ENCODE assay signal across 19 mouse cellular contexts in genomic region chr9:48816678-48817398, GRCm38 (mm10). TPM values are rescaled to one million over a fixed set of nuclear protein-coding genes. Genes with fewer than 3 reads are reported as not detected.
DNase-seq lines count a peak whose midpoint lies in the region; ATAC-seq and TF ChIP-seq lines count a peak whose summit lies in the region.
"Had no signal": no experiment of that assay in that cellular context is flagged by ENCODE, and none has a peak within 500 bp of the region (broad histone marks: within the 10 kb centered on the region; RNA-seq: fewer than 3 reads in every experiment).

No protein-coding gene starts in this region.

- H3K27me3 ChIP-seq in forebrain, embryonic 10.5 days (ENCODE audit: poor library complexity, severe bottlenecking): peaks cover 5% of the 10 kb centered on the region; the same call in 1 of the 2 replicates
- H3K27me3 ChIP-seq in forebrain, embryonic 13.5 days: no peaks in the 10 kb centered on the region
- peaks cover 3% of the 10 kb centered on the region; the same call in 1 of the 2 replicates for H3K27me3 ChIP-seq in heart, embryonic 14.5 days (ENCODE audit: control insufficient read depth, insufficient read depth, low read length)
- H3K27me3 ChIP-seq in liver, postnatal 0 days (ENCODE audit: insufficient read depth, low read length): no peaks in the 10 kb centered on the region
- H3K27me3 ChIP-seq in liver, embryonic 12.5 days (replicated peaks): peaks cover 37% of the 10 kb centered on the region
- no peaks in the 10 kb centered on the region for H3K27me3 ChIP-seq in stomach, postnatal 0 days (ENCODE audit: control insufficient read depth, insufficient read depth, low read length)
- H3K27me3 ChIP-seq in midbrain, embryonic 10.5 days (ENCODE audit: low read depth, poor library complexity, severe bottlenecking): no peaks in the 10 kb centered on the region
- H3K27me3 ChIP-seq: neural tube, embryonic 13.5 days had no signal

- ATAC-seq in forebrain, embryonic 13.5 days: no peak
- ATAC-seq in heart, embryonic 14.5 days (ENCODE audit: insufficient number of reproducible peaks, insufficient read depth, low FRiP score, low read depth): no peak
- no peak for ATAC-seq in liver, postnatal 0 days
- no peak for ATAC-seq in liver, embryonic 12.5 days
- ATAC-seq in stomach, postnatal 0 days (ENCODE audit: low FRiP score, low TSS enrichment): peak; percentile 49
- ATAC-seq: activated CD4-positive, CD25-positive, alpha-beta regulatory T cell, adult 4 months; hindbrain, postnatal 0 days; intestine, postnatal 0 days had no signal

- H3K9ac ChIP-seq in forebrain, embryonic 13.5 days: no peak overlapping the region
- H3K9ac ChIP-seq in heart, embryonic 14.5 days (ENCODE audit: low read length): 0 out of 2 replicates have a peak overlapping the region, but pooled peaks have one; percentile 10
- no peak overlapping the region for H3K9ac ChIP-seq in liver, postnatal 0 days (replicated peaks)
- no peak overlapping the region for H3K9ac ChIP-seq in liver, embryonic 12.5 days
- no peak overlapping the region for H3K9ac ChIP-seq in stomach, postnatal 0 days (ENCODE audit: low read length)
- H3K9ac ChIP-seq: kidney, embryonic 15.5 days; lung, embryonic 15.5 days; neural tube, embryonic 13.5 days had no signal

- WGBS in forebrain, embryonic 10.5 days: 61% methylated on average over 10 of the region's 10 CpGs
- WGBS in forebrain, embryonic 13.5 days: 55% methylated on average over 10 of the region's 10 CpGs
- WGBS in heart, embryonic 14.5 days: 31% methylated on average over 10 of the region's 10 CpGs
- 22% methylated on average over 10 of the region's 10 CpGs for WGBS in liver, postnatal 0 days (ENCODE audit: insufficient replicate concordance)
- 14% methylated on average over 10 of the region's 10 CpGs for WGBS in liver, embryonic 12.5 days (ENCODE audit: insufficient replicate concordance)
- 43% methylated on average over 10 of the region's 10 CpGs for WGBS in stomach, postnatal 0 days
- 62% methylated on average over 10 of the region's 10 CpGs for WGBS in midbrain, embryonic 10.5 days

- no peak for TF ChIP-seq EP300 in liver, postnatal 0 days (IDR thresholded peaks at IDR 0.05; ENCODE audit: low read depth)
- TF ChIP-seq EP300 in stomach, postnatal 0 days (optimal IDR thresholded peaks at IDR 0.05): no peak

- no peak overlapping the region for H3K4me3 ChIP-seq in forebrain, embryonic 10.5 days
- no peak overlapping the region for H3K4me3 ChIP-seq in forebrain, embryonic 13.5 days
- H3K4me3 ChIP-seq in heart, embryonic 14.5 days (ENCODE audit: control insufficient read depth in 1 of 2, insufficient read depth in 1 of 2, low read depth in 1 of 2, low read length in 2 of 2): no peak overlapping the region
- H3K4me3 ChIP-seq in liver, postnatal 0 days (ENCODE audit: low read depth, low read length): no peak overlapping the region
- H3K4me3 ChIP-seq in liver, embryonic 12.5 days: no peak overlapping the region
- no peak overlapping the region for H3K4me3 ChIP-seq in stomach, postnatal 0 days (ENCODE audit: low read depth, low read length)
- no peak overlapping the region for H3K4me3 ChIP-seq in midbrain, embryonic 10.5 days
- H3K4me3 ChIP-seq: hindbrain, embryonic 10.5 days; kidney, embryonic 15.5 days; lung, embryonic 15.5 days; neural tube, embryonic 13.5 days had no signal

- peaks cover 35% of the 10 kb centered on the region for H3K36me3 ChIP-seq in forebrain, embryonic 10.5 days (replicated peaks)
- H3K36me3 ChIP-seq in forebrain, embryonic 13.5 days (ENCODE audit: poor library complexity, severe bottlenecking): no peaks in the 10 kb centered on the region
- H3K36me3 ChIP-seq in heart, embryonic 14.5 days (ENCODE audit: control insufficient read depth, insufficient read depth, low read length): no peaks in the 10 kb centered on the region
- H3K36me3 ChIP-seq in liver, postnatal 0 days (replicated peaks; ENCODE audit: insufficient read depth, low read length): no peaks in the 10 kb centered on the region
- H3K36me3 ChIP-seq in liver, embryonic 12.5 days: no peaks in the 10 kb centered on the region
- H3K36me3 ChIP-seq in stomach, postnatal 0 days (ENCODE audit: control insufficient read depth, insufficient read depth, low read length): no peaks in the 10 kb centered on the region
- peaks cover 67% of the 10 kb centered on the region for H3K36me3 ChIP-seq in midbrain, embryonic 10.5 days
- H3K36me3 ChIP-seq: kidney, embryonic 15.5 days; lung, embryonic 15.5 days; neural tube, embryonic 13.5 days had no signal

- H3K9me3 ChIP-seq in forebrain, embryonic 10.5 days: no peaks in the 10 kb centered on the region
- H3K9me3 ChIP-seq in forebrain, embryonic 13.5 days (replicated peaks): no peaks in the 10 kb centered on the region
- H3K9me3 ChIP-seq in heart, embryonic 14.5 days (ENCODE audit: control insufficient read depth, low read length): no peaks in the 10 kb centered on the region
- no peaks in the 10 kb centered on the region for H3K9me3 ChIP-seq in liver, postnatal 0 days (ENCODE audit: low read length)
- no peaks in the 10 kb centered on the region for H3K9me3 ChIP-seq in liver, embryonic 12.5 days (replicated peaks)
- H3K9me3 ChIP-seq in stomach, postnatal 0 days (ENCODE audit: control insufficient read depth, low read length): no peaks in the 10 kb centered on the region
- H3K9me3 ChIP-seq in midbrain, embryonic 10.5 days (replicated peaks): no peaks in the 10 kb centered on the region
- H3K9me3 ChIP-seq: hindbrain, embryonic 10.5 days; kidney, embryonic 15.5 days; lung, embryonic 15.5 days; neural tube, embryonic 13.5 days had no signal

- H3K4me2 ChIP-seq in forebrain, embryonic 13.5 days: no peak overlapping the region
- peak overlapping the region; percentile 25 for H3K4me2 ChIP-seq in heart, embryonic 14.5 days (ENCODE audit: low read length)
- H3K4me2 ChIP-seq in liver, postnatal 0 days (ENCODE audit: low read depth, low read length): peak overlapping the region; percentile 4; the same call in 1 of the 2 replicates
- H3K4me2 ChIP-seq in liver, embryonic 12.5 days: no peak overlapping the region
- no peak overlapping the region for H3K4me2 ChIP-seq in stomach, postnatal 0 days (replicated peaks; ENCODE audit: low read depth)
- H3K4me2 ChIP-seq: kidney, embryonic 15.5 days; lung, embryonic 15.5 days; neural tube, embryonic 13.5 days had no signal

- no peak for DNase-seq in forebrain, embryonic 10.5 days (ENCODE audit: extremely low spot score, low spot score)
- no peak for DNase-seq in heart, postnatal 4 days
- DNase-seq in liver, postnatal 0 days: no peak
- DNase-seq in stomach, postnatal 0 days (ENCODE audit: low spot score): peak; percentile 34
- no peak for DNase-seq in midbrain, embryonic 10.5 days (ENCODE audit: low spot score)
- DNase-seq: cerebellum, adult 8-10 months; left cerebral cortex, postnatal 4 days; liver; midbrain, embryonic 14.5 days had no signal

- no peak for TF ChIP-seq CTCF in liver, postnatal 0 days (IDR thresholded peaks at IDR 0.05; ENCODE audit: low read depth)
- TF ChIP-seq CTCF in stomach, postnatal 0 days (IDR thresholded peaks at IDR 0.05; ENCODE audit: low read depth): no peak

- H3K27ac ChIP-seq in forebrain, embryonic 10.5 days: 0 out of 2 replicates have a peak overlapping the region, but pooled peaks have one; percentile 31
- no peak overlapping the region for H3K27ac ChIP-seq in forebrain, embryonic 13.5 days
- peak overlapping the region in 1 of 2 experiments; percentile 47; a peak in 2 of 4 replicates for H3K27ac ChIP-seq in heart, embryonic 14.5 days (replicated peaks in 1 of 2; ENCODE audit: control insufficient read depth in 1 of 2, insufficient read depth in 1 of 2, low read depth in 2 of 2, low read length in 2 of 2)
- H3K27ac ChIP-seq in liver, postnatal 0 days (ENCODE audit: low read depth): no peak overlapping the region
- H3K27ac ChIP-seq in liver, embryonic 12.5 days: no peak overlapping the region
- no peak overlapping the region for H3K27ac ChIP-seq in stomach, postnatal 0 days (replicated peaks)
- no peak overlapping the region for H3K27ac ChIP-seq in midbrain, embryonic 10.5 days (replicated peaks)
- H3K27ac ChIP-seq: hindbrain, embryonic 10.5 days; hindbrain, postnatal 0 days; kidney, embryonic 15.5 days; lung, embryonic 15.5 days; neural tube, embryonic 13.5 days had no signal

- peaks cover 61% of the 10 kb centered on the region for H3K4me1 ChIP-seq in forebrain, embryonic 10.5 days
- H3K4me1 ChIP-seq in forebrain, embryonic 13.5 days: peaks cover 10% of the 10 kb centered on the region; the same call in 1 of the 2 replicates
- peaks cover 19 to 42% of the 10 kb centered on the region in 2 experiments for H3K4me1 ChIP-seq in heart, embryonic 14.5 days (ENCODE audit: control insufficient read depth in 2 of 2, insufficient read depth in 2 of 2, low read length in 2 of 2)
- H3K4me1 ChIP-seq in liver, postnatal 0 days (ENCODE audit: insufficient read depth): peaks cover 51% of the 10 kb centered on the region
- H3K4me1 ChIP-seq in liver, embryonic 12.5 days: peaks cover 91% of the 10 kb centered on the region
- 0 out of 2 replicates have a peak, but pooled peaks cover 2% of the 10 kb centered on the region for H3K4me1 ChIP-seq in stomach, postnatal 0 days (replicated peaks; ENCODE audit: control insufficient read depth, insufficient read depth)
- peaks cover 69% of the 10 kb centered on the region for H3K4me1 ChIP-seq in midbrain, embryonic 10.5 days
- H3K4me1 ChIP-seq: kidney, embryonic 15.5 days had no signal

RNA-seq across cellular contexts. Expression of gene Zbtb16, which starts 19.2 kb away (rescaled TPM):
- polyA plus RNA-seq in forebrain, embryonic 10.5 days (2016; fragmentation: Nextera tagmentation; extraction: Ambion mirVana): 27.0 and 29.1 TPM in 2 replicates
- 3.2 and 3.4 TPM in 2 replicates for polyA plus RNA-seq in forebrain, embryonic 13.5 days (2015; fragmentation: Nextera tagmentation; extraction: Ambion mirVana)
- 2.1 and 3.3 TPM in 2 replicates for polyA plus RNA-seq in heart, embryonic 14.5 days (2014; fragmentation: Nextera tagmentation; extraction: Ambion mirVana)
- total RNA-seq in heart, postnatal 4 days (2021): 10 to 100 TPM; 24.0 to 24.7 TPM
- polyA plus RNA-seq in liver, postnatal 0 days (2015; fragmentation: Nextera tagmentation; extraction: Ambion mirVana): 2.2 and 2.5 TPM in 2 replicates
- polyA plus RNA-seq in liver, embryonic 12.5 days (2016; fragmentation: Nextera tagmentation; extraction: Ambion mirVana): 1.5 and 1.6 TPM in 2 replicates
- 1.2 and 1.7 TPM in 2 replicates for polyA plus RNA-seq in stomach, postnatal 0 days (2015; fragmentation: Nextera tagmentation; extraction: Ambion mirVana)
- 39.8 and 48.1 TPM in 2 replicates for polyA plus RNA-seq in midbrain, embryonic 10.5 days (2016; fragmentation: Nextera tagmentation; extraction: Ambion mirVana)
- polyA plus RNA-seq: activated CD4-positive, CD25-positive, alpha-beta regulatory T cell, adult 4 months had no signal

Comparison
In these comparisons a context has a peak if more than half of its experiments do, and no peak if none do; other contexts are left out.
1. H3K4me2 ChIP-seq: peak in heart, embryonic 14.5 days (single experiment) and liver, postnatal 0 days (single experiment); none in forebrain, embryonic 13.5 days (single experiment), liver, embryonic 12.5 days (single experiment) and stomach, postnatal 0 days (single experiment).